Mouse (Mus musculus) liver, postnatal 0 days (tissue): ENCODE results near the gene Amn.

Experiments
- CTCF ChIP-seq: sonication (generic); IDR thresholded peaks from 2 replicates; pipeline ENCODE4 v1.5.1; 2016; ENCODE audit warnings: antibody characterized with exemption, low read depth
- EP300 ChIP-seq: IDR thresholded peaks from 2 replicates; pipeline ENCODE4 v1.6.1; 2016; ENCODE audit warnings: antibody characterized with exemption, low read depth, mild to moderate bottlenecking

DNA sequence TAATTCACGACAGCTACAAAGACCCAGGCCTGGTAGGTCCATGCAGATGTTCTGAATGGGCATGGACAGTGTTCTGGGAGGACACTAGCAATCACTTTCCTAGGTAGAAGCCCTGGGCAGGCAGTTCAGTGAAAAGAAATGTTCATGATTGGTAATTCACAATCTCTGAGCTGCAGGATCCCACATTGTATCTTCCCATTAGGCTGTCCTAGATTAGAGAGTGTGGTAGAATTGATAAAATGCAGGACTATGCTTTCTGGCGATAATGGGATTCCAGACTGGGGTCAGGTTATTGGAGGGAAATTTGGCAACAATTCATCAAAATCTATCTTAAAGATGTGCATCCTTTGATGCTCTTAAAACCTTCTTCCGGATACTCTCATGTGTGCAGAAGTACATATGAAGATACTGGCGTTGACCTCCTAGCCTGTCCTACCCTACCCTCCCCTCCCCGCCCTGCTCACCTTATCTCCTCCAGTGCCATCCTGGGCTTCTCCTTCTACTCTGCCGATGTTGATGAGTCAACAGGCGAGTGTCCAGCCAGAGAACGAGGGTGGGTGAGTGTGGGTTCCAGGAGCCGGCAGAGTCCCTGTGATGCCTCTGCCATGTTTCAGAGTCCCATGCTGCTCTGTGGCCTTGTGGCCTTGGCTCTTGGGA is 24.0 kb upstream of the Amn start:
- TF ChIP-seq CTCF (no peak), EP300 (peak; percentile 92)
